Mouse (Mus musculus) neutrophil, adult 5-6 weeks (primary cell): ENCODE measurements around the gene Oas1h. TPM values are rescaled to one million over a fixed set of nuclear protein-coding genes. Genes with fewer than 3 reads are reported as not detected.
"Not testable (repeated sequence)": the region's sequence is repeated elsewhere in the genome, so short reads cannot be mapped to it uniquely, and the experiment has no call there.

Source experiments
- ATAC-seq: fragments of 151-379, 151-347 bp; 2 replicates; pipeline ENCODE4 v1.8.0; 2017; ENCODE audit warnings: mild to moderate bottlenecking, moderate TSS enrichment; ENCODE audit not compliant: insufficient number of reproducible peaks, poor library complexity, low FRiP score, severe bottlenecking; ENCODE audit errors: extremely low read depth
- total RNA-seq: library from RNA; stranded (forward); fragments of 200-1000 nt; gene quantifications from 2 replicates; pipeline ENCODE4 v1.2.3, GENCODE M21; 2017

Gene Oas1h
- total RNA-seq, 1 experiment from 2014 or later, result not detected

DNA sequence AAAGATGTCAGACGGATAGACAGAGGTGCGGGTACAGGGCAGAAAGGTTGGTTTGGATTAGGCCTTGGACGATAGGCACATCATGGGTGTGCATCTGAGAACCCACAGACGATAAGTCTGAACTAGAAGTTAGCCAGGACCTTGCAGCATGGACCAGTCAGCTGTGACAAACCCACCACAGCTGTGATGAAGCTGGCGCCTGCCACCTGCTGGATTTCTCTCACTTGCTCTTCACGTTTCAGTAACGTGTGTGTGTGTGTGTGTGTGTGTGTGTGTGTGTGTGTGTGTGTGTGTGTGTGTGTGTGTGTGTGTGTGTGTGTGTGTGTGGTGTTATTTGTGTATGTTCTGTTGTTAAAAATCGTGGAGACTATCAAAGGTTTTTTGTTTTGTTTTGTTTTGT, 53.0 kb downstream of the Oas1h start, which contains the start of gene Oas1d:
Oas1d (plus strand) TSS at position 333 of the 400 bp plus-strand sequence.
- not testable (repeated sequence) for ATAC-seq

DNA sequence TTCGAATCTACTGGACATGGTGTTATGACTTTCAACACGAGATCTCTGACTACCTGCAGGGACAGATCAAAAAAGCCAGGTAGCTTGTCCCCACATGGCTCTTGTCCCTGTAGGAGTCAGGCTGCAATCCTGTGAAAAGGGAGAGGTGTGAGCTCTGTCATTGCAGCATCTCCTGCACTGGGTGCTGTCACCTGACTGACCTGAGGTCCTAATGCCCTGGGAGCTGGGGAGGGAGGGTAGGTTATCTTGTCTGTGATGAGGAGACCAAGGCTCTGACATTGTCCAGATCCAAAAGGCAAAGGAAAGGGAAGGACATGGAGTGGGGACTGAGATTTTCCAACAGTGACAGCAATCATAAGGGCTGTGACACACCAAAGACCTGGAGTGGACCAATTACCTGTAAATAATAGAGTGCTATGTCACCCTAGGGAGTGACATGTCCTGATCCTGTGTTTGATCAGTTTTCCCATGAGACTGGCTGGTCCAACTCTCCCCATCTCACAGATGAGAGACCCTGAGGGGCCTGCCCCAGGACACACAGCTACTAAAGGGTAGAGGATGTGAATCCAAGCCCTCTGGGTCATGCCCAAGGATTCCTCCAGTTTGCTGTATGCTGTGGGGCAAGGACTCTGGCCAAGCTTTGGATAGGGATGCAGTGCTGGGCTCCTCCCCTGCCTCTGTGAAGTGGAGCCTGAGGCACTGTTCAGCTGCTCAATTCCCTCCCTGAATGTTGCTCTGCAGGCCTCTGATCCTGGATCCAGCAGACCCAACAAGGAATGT, 58.1 kb downstream of the Oas1h start:
- not testable (repeated sequence) for ATAC-seq

DNA sequence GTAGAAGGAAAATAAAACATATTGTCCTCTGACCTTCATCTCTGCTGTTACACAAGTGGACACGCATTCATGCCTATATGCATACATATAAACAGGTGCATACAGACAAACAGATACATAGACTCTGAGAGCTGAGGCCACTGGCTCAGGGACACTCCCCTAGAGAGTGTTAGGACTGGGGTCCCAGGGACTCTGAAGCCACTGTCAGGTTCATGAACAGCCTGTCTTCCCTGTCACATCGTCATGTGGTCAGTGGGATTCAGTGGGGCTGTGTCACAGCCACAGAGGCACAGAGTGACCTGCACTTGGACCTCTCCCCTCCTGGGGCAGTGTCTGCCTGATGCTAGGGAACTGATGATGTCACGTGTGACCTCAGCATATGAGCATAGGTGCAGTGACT, 59.1 kb downstream of the Oas1h start:
- no peak for ATAC-seq

Other genes starting within 250 kb of the Oas1h start
- gene Rita1, start 248.8 kb upstream of the Oas1h start, total RNA-seq, result 0.81 and 3.6 TPM in 2 replicates
- gene Ddx54, start 248.7 kb upstream of the Oas1h start, total RNA-seq, result 58.6 and 61.8 TPM in 2 replicates
- not detected in 2 replicates for gene Cfap73, start 227.2 kb upstream of the Oas1h start, total RNA-seq
- gene Rasal1, start 212.6 kb upstream of the Oas1h start, total RNA-seq, result 4.5 and 5.4 TPM in 2 replicates
- 30.0 and 36.0 TPM in 2 replicates for gene Dtx1, start 149.5 kb upstream of the Oas1h start, total RNA-seq
- gene Oas2, start 111.6 kb upstream of the Oas1h start, total RNA-seq, result 48.7 and 57.1 TPM in 2 replicates
- 72.6 and 77.3 TPM in 2 replicates for gene Oas3, start 83.8 kb upstream of the Oas1h start, total RNA-seq
- gene Oas1e, start 65.9 kb upstream of the Oas1h start, total RNA-seq, result 0.47 TPM in 1 of 2 replicates, not detected in the other
- 10.2 and 20.1 TPM in 2 replicates for gene Oas1c, start 48.9 kb upstream of the Oas1h start, total RNA-seq
- not detected in 2 replicates for gene Oas1f, start 14.1 kb upstream of the Oas1h start, total RNA-seq
- gene Oas1g, start 26.2 kb downstream of the Oas1h start, total RNA-seq, result 5.8 and 6.5 TPM in 2 replicates
- gene Oas1a, start 46.1 kb downstream of the Oas1h start, total RNA-seq, result 27.4 and 30.1 TPM in 2 replicates
- gene Oas1d, start 53.1 kb downstream of the Oas1h start, total RNA-seq, result not detected in 2 replicates
- not detected in 2 replicates for gene Rph3a, start 148.7 kb downstream of the Oas1h start, total RNA-seq